Mouse (Mus musculus) stomach, embryonic 15.5 days (tissue): ENCODE measurements around the gene Upk3bl. TPM values are rescaled to one million over a fixed set of nuclear protein-coding genes. Genes with fewer than 3 reads are reported as not detected.
A peak's percentile ranks its signal among the peaks of the same experiment; 100 is the strongest.

Experiments used
- ATAC-seq: fragments of 200-750 bp; cut with Nextera tagmentation; 2 replicates; pipeline ENCODE4 v1.8.0; 2017; ENCODE audit warnings: low read depth, moderate number of reproducible peaks, moderate TSS enrichment; ENCODE audit not compliant: insufficient read depth, low FRiP score
- H3K27ac ChIP-seq: fragments of 300-500 bp; sonication (generic); 2 replicates; pipeline ENCODE4 v1.5.1; 2015; ENCODE audit warnings: mild to moderate bottlenecking, inconsistent platforms
- H3K27me3 ChIP-seq: fragments of 300-500 bp; sonication (generic); replicated peaks from 2 replicates; pipeline ENCODE4 v1.6.1; 2015; ENCODE audit warnings: inconsistent platforms
- H3K36me3 ChIP-seq: fragments of 300-500 bp; sonication (generic); 2 replicates; pipeline ENCODE4 v1.6.1; 2015; ENCODE audit warnings: inconsistent platforms
- H3K4me1 ChIP-seq: fragments of 300-500 bp; sonication (generic); 2 replicates; pipeline ENCODE4 v1.6.1; 2015; ENCODE audit warnings: inconsistent platforms
- H3K4me2 ChIP-seq: fragments of 300-500 bp; sonication (generic); 2 replicates; pipeline ENCODE4 v1.6.1; 2015; ENCODE audit warnings: mild to moderate bottlenecking, inconsistent platforms
- H3K4me3 ChIP-seq: fragments of 300-500 bp; sonication (generic); replicated peaks from 2 replicates; pipeline ENCODE4 v1.5.1; 2015; ENCODE audit warnings: inconsistent platforms
- H3K9ac ChIP-seq: fragments of 300-500 bp; sonication (generic); 2 replicates; pipeline ENCODE4 v1.6.1; 2015; ENCODE audit warnings: inconsistent platforms
- H3K9me3 ChIP-seq: fragments of 300-500 bp; sonication (generic); 2 replicates; pipeline ENCODE4 v1.6.1; 2016; ENCODE audit warnings: inconsistent platforms
- WGBS: fragments of 180-500 bp; shearing (Covaris S2); methylation state at CpG from one replicate; pipeline ENCODE4 v1.1.7; 2015; 5-methylcytosine and 5-hydroxymethylcytosine counted together
- polyA plus RNA-seq: library from polyadenylated mRNA; unstranded; fragments of >200 nt; fragmentation: Nextera tagmentation; extraction: Ambion mirVana; gene quantifications from 2 replicates; pipeline ENCODE4 v1.2.1, GENCODE M21; 2015

Upk3bl gene
- polyA plus RNA-seq, 1 experiment from 2014 or later: 117 TPM

DNA sequence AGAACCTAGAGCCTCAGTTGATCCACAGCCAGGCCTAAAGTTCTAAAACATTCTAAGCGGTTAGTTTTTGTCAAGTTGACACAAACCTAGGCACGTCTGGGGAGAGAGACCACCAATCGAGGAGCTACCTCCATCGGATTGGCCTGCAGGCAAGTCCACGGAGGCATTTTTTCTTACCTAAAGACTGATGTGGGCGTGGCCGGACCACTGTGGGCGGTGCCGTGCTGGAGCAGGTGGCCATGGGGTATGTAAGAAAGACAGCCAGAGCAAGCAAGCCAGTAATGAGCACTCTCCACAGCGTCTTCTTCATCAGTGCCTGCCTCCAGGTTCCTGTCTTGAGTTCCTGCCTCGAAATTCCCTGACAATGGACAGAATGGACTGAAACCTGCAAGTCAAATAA, 19.2 kb downstream of the Upk3bl start:
- 66% methylated on average over 11 of the region's 11 CpGs for WGBS
- no peak overlapping the region for H3K4me2 ChIP-seq
- H3K9ac ChIP-seq: no peak overlapping the region
- H3K9me3 ChIP-seq: no peaks in the 10 kb centered on the region
- H3K36me3 ChIP-seq: no peaks in the 10 kb centered on the region
- no peak overlapping the region for H3K27ac ChIP-seq
- H3K27me3 ChIP-seq: no peaks in the 10 kb centered on the region
- H3K4me3 ChIP-seq: no peak overlapping the region
- no peak for ATAC-seq
- peaks cover 6% of the 10 kb centered on the region; the same call in 1 of the 2 replicates for H3K4me1 ChIP-seq

GRCm38 (mm10) chr5:136075076-136075475, 20.8 kb downstream of the Upk3bl start:
- no peak for ATAC-seq
- Histone ChIP-seq H3K4me2 (no peak overlapping the region), H3K9ac (no peak overlapping the region), H3K4me3 (no peak overlapping the region), H3K27ac (no peak overlapping the region), H3K27me3 (no peaks in the 10 kb centered on the region), H3K4me1 (peaks cover 6% of the 10 kb centered on the region; the same call in 1 of the 2 replicates), H3K9me3 (no peaks in the 10 kb centered on the region), H3K36me3 (no peaks in the 10 kb centered on the region)
- WGBS: 89% methylated on average over 5 of the region's 5 CpGs

- Histone ChIP-seq H3K4me1 (peaks cover 6% of the 10 kb centered on the region; the same call in 1 of the 2 replicates), H3K36me3 (no peaks in the 10 kb centered on the region), H3K4me3 (no peak overlapping the region), H3K9ac (no peak overlapping the region), H3K9me3 (no peaks in the 10 kb centered on the region), H3K27ac (no peak overlapping the region), H3K4me2 (no peak overlapping the region), H3K27me3 (no peaks in the 10 kb centered on the region)
- no peak for ATAC-seq
- 24% methylated on average over 7 of the region's 7 CpGs for WGBS
Observed at GRCm38 (mm10) chr5:136076284-136076683, 22.0 kb downstream of the Upk3bl start.

DNA sequence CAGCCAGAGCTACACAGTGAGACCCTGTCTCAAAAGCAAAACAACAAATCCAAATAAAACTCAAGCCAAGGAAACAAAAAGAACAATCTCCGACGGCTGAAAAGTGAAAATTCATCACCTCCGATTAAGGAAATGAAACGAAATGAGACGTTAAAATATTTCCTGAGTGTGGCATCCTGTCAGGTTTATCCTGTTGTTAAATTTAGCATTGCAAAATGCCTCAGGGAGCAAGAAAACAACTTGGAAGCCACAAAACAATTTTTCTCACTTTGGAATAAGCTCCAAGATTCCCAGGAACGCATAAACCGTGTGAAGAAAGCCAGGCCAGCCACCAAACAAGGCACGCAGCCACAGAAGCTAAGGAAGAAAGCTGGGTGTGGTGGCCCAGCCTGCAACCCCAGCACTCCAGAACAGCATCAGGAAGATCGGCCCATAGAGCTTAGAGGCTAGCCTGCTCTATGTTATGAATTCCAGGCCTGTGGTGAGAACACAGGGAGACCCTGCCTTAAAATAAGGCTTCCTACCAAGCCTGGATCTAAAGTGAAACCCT, 22.8 kb downstream of the Upk3bl start:
- no peak overlapping the region for H3K4me2 ChIP-seq
- no peaks in the 10 kb centered on the region for H3K27me3 ChIP-seq
- no peaks in the 10 kb centered on the region for H3K36me3 ChIP-seq
- no peak overlapping the region for H3K9ac ChIP-seq
- ATAC-seq: no peak
- no peak overlapping the region for H3K4me3 ChIP-seq
- peaks cover 6% of the 10 kb centered on the region; the same call in 1 of the 2 replicates for H3K4me1 ChIP-seq
- 73% methylated on average over 9 of the region's 9 CpGs for WGBS
- no peaks in the 10 kb centered on the region for H3K9me3 ChIP-seq
- peak overlapping the region; percentile 23; the same call in 1 of the 2 replicates for H3K27ac ChIP-seq

GRCm38 (mm10) chr5:136078136-136078535, 23.8 kb downstream of the Upk3bl start:
- Histone ChIP-seq H3K9ac (no peak overlapping the region), H3K27me3 (no peaks in the 10 kb centered on the region), H3K9me3 (no peaks in the 10 kb centered on the region), H3K36me3 (no peaks in the 10 kb centered on the region), H3K27ac (no peak overlapping the region), H3K4me1 (peaks cover 6% of the 10 kb centered on the region; the same call in 1 of the 2 replicates), H3K4me2 (no peak overlapping the region), H3K4me3 (no peak overlapping the region)
- 85% methylated on average over 5 of the region's 5 CpGs for WGBS
- no peak for ATAC-seq

DNA sequence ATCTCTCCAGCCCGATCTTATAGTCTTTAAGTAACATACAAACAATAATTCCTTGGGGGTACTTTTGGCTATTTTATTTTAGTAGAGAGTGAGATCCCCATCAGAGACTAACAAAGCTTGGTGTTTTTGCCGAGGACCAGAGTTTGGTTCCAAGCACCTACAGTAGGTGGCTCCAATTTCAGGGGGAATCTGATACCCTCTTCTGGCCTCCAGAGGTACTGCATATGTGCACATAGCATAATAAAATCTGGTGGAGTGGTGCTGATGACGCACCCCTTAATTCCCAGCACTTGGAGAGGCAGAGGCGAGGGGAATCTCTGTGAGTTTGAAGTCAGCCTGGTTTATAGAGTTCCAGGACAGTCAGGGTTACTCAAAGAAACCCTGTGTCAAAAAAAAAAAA, 28.1 kb downstream of the Upk3bl start:
- Histone ChIP-seq H3K4me3 (no peak overlapping the region), H3K36me3 (no peaks in the 10 kb centered on the region), H3K9me3 (no peaks in the 10 kb centered on the region), H3K4me1 (peaks cover 15% of the 10 kb centered on the region), H3K27me3 (no peaks in the 10 kb centered on the region), H3K9ac (no peak overlapping the region), H3K4me2 (no peak overlapping the region), H3K27ac (no peak overlapping the region)
- 82% methylated on average over 4 of the region's 4 CpGs for WGBS
- ATAC-seq: no peak

- H3K4me3 ChIP-seq: peak within 1 kb of the TSS; percentile 63
Observed at GRCm38 (mm10) chr5:136083669-136084107, 29.4 kb downstream of the Upk3bl start, which contains the start of gene Rasa4. Gene Rasa4, plus strand, starts transcription at chr5:136083916.

GRCm38 (mm10) chr5:136084144-136084881, 30.0 kb downstream of the Upk3bl start:
- Histone ChIP-seq H3K36me3 (no peaks in the 10 kb centered on the region), H3K27ac (no peak overlapping the region), H3K9ac (peak overlapping the region; percentile 50), H3K4me1 (peaks cover 15% of the 10 kb centered on the region), H3K27me3 (no peaks in the 10 kb centered on the region), H3K4me3 (peak overlapping the region; percentile 63), H3K9me3 (no peaks in the 10 kb centered on the region), H3K4me2 (peak overlapping the region; percentile 95)
- no peak; the same call in 1 of the 2 replicates for ATAC-seq
- 2% methylated on average over 23 of the region's 23 CpGs for WGBS

More at GRCm38 (mm10) chr5:136083669-136084107, 29.4 kb downstream of the Upk3bl start, which contains the start of gene Rasa4:
- peak; percentile 98 for ATAC-seq
- no peaks in the 10 kb centered on the region for H3K36me3 ChIP-seq
- H3K4me1 ChIP-seq: peaks cover 15% of the 10 kb centered on the region
- H3K27me3 ChIP-seq: no peaks in the 10 kb centered on the region
- peak within 1 kb of the TSS; percentile 95 for H3K4me2 ChIP-seq
- peak within 1 kb of the TSS; percentile 50 for H3K9ac ChIP-seq
- H3K27ac ChIP-seq: 0 out of 2 replicates have a peak within 1 kb of the TSS, but pooled peaks have one; percentile 18
- H3K9me3 ChIP-seq: no peaks in the 10 kb centered on the region
- WGBS: under 1% methylated on average over 23 of the region's 28 CpGs

DNA sequence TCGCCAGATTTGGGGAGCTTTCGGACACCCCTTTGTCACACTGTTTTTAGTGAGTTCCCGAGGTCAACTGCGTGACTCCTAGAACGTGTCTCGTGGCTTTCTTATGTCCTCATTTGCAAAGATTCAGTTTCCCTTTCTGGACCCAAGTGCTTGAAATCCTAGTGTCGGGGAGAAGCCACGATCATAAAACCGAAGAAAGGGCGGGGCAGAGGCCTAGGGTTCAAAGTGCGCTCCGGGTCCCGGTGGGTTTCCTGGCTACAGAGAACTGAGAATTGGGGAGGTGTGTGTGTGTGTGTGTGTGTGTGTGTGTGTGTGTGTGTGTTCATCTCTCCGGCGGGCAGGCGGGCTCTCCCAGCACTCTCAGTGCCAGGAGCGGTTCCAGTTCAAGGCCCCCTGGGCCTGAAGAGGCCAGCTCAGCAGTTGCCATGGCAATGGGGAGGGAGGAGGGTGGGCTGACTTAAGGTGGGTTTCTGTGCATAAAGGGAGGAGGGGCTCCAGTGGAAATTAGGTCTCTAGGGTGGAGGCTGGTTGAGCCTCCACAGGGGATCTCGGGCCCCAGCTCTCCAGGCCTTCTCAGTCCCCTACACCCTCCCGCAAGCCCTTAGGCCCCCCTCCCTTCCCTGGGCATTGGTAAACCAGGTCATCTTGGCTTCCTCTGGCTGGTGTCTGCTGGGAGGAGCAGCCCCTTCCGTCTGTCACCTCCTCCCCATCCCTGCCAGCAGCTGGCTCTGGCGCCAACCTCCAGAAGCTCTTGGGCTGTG, 30.8 kb downstream of the Upk3bl start:
- no peaks in the 10 kb centered on the region for H3K36me3 ChIP-seq
- H3K9ac ChIP-seq: no peak overlapping the region
- H3K27me3 ChIP-seq: no peaks in the 10 kb centered on the region
- WGBS: 25% methylated on average over 21 of the region's 21 CpGs
- H3K27ac ChIP-seq: no peak overlapping the region
- no peak for ATAC-seq
- peak overlapping the region; percentile 63 for H3K4me3 ChIP-seq
- H3K9me3 ChIP-seq: no peaks in the 10 kb centered on the region
- peaks cover 15% of the 10 kb centered on the region for H3K4me1 ChIP-seq
- H3K4me2 ChIP-seq: peak overlapping the region; percentile 95

DNA sequence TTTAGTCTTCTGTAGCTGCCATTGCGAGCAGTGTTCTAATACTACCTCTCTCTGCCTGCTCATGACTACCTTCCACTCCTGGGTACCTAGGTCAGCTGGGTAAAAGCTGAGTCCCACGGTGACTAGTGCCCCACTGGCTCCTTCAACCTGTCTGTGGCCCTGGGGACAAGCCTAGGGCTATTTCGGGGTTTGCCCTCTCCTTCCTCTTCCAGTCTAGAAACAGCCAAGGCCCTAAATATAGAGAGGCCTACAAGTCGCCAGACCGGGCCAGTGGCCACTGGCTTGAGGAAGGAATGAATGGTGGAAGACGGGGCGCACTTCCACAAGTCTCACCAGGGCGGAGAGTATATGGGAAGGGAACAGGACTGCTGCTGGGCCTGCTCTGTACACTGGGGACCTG, 32.0 kb downstream of the Upk3bl start:
- Histone ChIP-seq H3K4me3 (no peak overlapping the region), H3K4me1 (peaks cover 15% of the 10 kb centered on the region), H3K27me3 (no peaks in the 10 kb centered on the region), H3K36me3 (no peaks in the 10 kb centered on the region), H3K9me3 (no peaks in the 10 kb centered on the region), H3K27ac (no peak overlapping the region), H3K9ac (no peak overlapping the region), H3K4me2 (no peak overlapping the region)
- WGBS: 91% methylated on average over 8 of the region's 8 CpGs
- no peak for ATAC-seq

DNA sequence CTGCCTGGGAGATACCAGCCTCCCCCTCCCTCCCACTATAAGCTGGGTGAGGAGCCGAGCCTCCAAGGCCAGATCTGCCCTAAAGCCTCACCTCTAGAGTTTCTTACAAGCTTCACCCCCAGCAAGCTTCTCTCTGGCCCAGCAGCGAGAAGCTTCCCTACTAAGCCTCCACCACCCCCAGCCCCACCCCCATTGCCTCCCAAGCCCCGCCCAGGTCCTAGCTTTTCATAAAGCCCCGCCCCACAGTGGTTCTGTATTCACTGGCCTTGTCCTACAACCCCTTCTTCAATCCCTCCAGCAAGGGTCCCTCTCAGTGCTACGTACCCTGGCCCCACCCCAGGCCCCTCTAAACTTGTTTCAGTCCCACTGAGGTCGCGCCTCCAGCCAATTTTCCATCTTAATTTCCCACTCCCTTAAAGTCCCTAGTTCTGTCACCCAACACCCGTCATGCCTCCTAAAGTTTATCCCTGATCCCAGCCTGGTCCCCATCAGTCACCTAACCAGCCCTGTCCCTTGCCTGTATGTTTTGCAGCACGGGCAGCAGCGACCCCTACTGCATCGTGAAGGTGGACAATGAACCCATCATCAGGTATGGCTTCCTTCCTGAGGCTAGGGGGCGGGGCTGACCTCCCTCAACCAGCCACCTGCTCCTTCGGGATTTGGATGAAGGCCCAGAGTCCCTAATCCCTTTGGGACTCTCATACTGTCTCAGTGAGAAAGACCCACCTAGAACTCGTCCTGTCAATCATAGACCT, 34.7 kb downstream of the Upk3bl start:
- no peak overlapping the region for H3K9ac ChIP-seq
- no peak overlapping the region for H3K4me3 ChIP-seq
- WGBS: 21% methylated on average over 14 of the region's 14 CpGs
- no peaks in the 10 kb centered on the region for H3K36me3 ChIP-seq
- peaks cover 15% of the 10 kb centered on the region for H3K4me1 ChIP-seq
- no peaks in the 10 kb centered on the region for H3K9me3 ChIP-seq
- H3K27me3 ChIP-seq: no peaks in the 10 kb centered on the region
- no peak overlapping the region for H3K4me2 ChIP-seq
- H3K27ac ChIP-seq: no peak overlapping the region
- no peak for ATAC-seq
